Comparison of ENCODE assay signal across 12 mouse cellular contexts in the genomic region with DNA sequence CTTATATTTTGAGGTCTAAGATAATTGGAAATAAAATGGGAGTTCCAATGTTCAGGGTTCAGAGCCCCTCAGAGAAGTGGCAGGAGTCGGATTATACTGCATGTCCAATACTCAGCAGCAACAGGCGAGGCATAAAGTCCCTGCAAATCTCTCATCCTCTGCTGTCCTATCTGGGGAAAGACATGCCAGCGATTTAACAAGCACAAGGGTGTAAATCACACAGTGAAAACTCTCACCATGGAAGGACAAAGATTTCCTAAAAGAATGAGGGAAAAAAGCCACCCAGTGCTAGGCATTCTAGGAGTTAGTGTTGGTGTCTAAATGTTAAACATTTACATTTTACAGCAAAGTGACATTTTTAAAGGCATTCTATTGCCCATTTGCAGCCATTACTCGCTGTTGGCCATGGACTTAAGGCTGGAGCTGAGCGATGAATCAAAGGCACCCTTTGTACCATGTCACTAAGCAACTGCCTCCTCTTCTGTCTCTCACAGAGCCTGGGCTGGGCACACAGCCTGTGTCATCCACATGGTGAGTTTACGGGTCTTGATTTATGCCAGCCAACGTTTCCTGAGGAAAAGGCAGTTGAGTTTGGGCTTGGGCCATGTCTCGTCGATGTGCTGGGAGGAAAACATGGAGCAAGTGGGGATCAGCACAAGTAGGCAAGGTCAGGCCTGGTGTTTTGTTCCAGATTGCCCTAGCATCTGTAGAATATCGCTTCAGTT.
DNase-seq lines count a peak whose midpoint lies in the region; ATAC-seq and TF ChIP-seq lines count a peak whose summit lies in the region.
"Had no signal": no experiment of that assay in that cellular context is flagged by ENCODE, and none has a peak within 500 bp of the region (broad histone marks: within the 10 kb centered on the region; RNA-seq: fewer than 3 reads in every experiment).

No protein-coding gene starts in this region.

- H3K27ac ChIP-seq in neural tube, embryonic 11.5 days (ENCODE audit: low read depth, low read length): no peak overlapping the region
- H3K27ac ChIP-seq in intestine, embryonic 15.5 days: no peak overlapping the region
- no peak overlapping the region for H3K27ac ChIP-seq in thymus, adult 2 months (ENCODE audit: control insufficient read depth, insufficient read depth, low read length)
- no peak overlapping the region for H3K27ac ChIP-seq in liver, embryonic 12.5 days

- H3K9me3 ChIP-seq in neural tube, embryonic 11.5 days (ENCODE audit: control insufficient read depth, low read length): no peaks in the 10 kb centered on the region
- H3K9me3 ChIP-seq in intestine, embryonic 15.5 days: no peaks in the 10 kb centered on the region
- no peaks in the 10 kb centered on the region for H3K9me3 ChIP-seq in liver, embryonic 12.5 days (replicated peaks)

- no peak overlapping the region for H3K9ac ChIP-seq in neural tube, embryonic 11.5 days (ENCODE audit: low read length)
- no peak overlapping the region for H3K9ac ChIP-seq in intestine, embryonic 15.5 days
- H3K9ac ChIP-seq in liver, embryonic 12.5 days: no peak overlapping the region

- no peak for TF ChIP-seq POLR2A in thymus, adult 2 months (IDR thresholded peaks at IDR 0.05; ENCODE audit: control insufficient read depth, extremely low read depth, insufficient read depth, low read length, poor library complexity)

- ATAC-seq in neural tube, embryonic 11.5 days (ENCODE audit: insufficient read depth, low FRiP score, low TSS enrichment): peak; percentile 88; the same call in 1 of the 2 replicates
- no peak for ATAC-seq in intestine, embryonic 15.5 days
- ATAC-seq in liver, embryonic 12.5 days: no peak
- ATAC-seq: lung, postnatal 0 days had no signal

- intact Hi-C loops in left cerebral cortex, postnatal 14 days (cut with DNase I): no loop called here

- DNase-seq in adrenal gland, postnatal 14 days: peak; percentile 3
- DNase-seq in adrenal gland, adult (ENCODE audit: inconsistent age in 2 of 2, low spot score in 1 of 2): no peak
- peak; percentile 11 for DNase-seq in neural tube, embryonic 11.5 days (ENCODE audit: low spot score)
- DNase-seq in neural tube, embryonic 10.5 days (ENCODE audit: extremely low spot score, low spot score): no peak
- peak; percentile 16 to 38 for DNase-seq in left cerebral cortex, postnatal 14 days (ENCODE audit: low spot score in 2 of 2)
- no peak for DNase-seq in thymus, adult 2 months
- DNase-seq: adrenal gland, adult 8-10 months; heart, postnatal 36 days had no signal

- no peak overlapping the region for H3K4me3 ChIP-seq in neural tube, embryonic 11.5 days (ENCODE audit: low read depth, low read length)
- no peak overlapping the region for H3K4me3 ChIP-seq in intestine, embryonic 15.5 days (replicated peaks)
- no peak overlapping the region for H3K4me3 ChIP-seq in thymus, adult 2 months (ENCODE audit: control insufficient read depth, insufficient read depth, low read length)
- no peak overlapping the region for H3K4me3 ChIP-seq in liver, embryonic 12.5 days

- no peaks in the 10 kb centered on the region for H3K36me3 ChIP-seq in neural tube, embryonic 11.5 days (ENCODE audit: control insufficient read depth, insufficient read depth, low read length)
- no peaks in the 10 kb centered on the region for H3K36me3 ChIP-seq in intestine, embryonic 15.5 days
- H3K36me3 ChIP-seq in thymus, adult 2 months (ENCODE audit: control insufficient read depth, insufficient read depth, low read length): no peaks in the 10 kb centered on the region
- H3K36me3 ChIP-seq in liver, embryonic 12.5 days: no peaks in the 10 kb centered on the region
- H3K36me3 ChIP-seq: G1E had no signal

- no peak for TF ChIP-seq CTCF in thymus, adult 2 months (IDR thresholded peaks at IDR 0.05; ENCODE audit: borderline replicate concordance, control insufficient read depth, extremely low read depth, insufficient read depth, low read length, poor library complexity)

- WGBS in neural tube, embryonic 11.5 days: 62% methylated on average over 10 of the region's 10 CpGs
- 64% methylated on average over 10 of the region's 10 CpGs for WGBS in intestine, embryonic 15.5 days
- WGBS in thymus, adult 2 months: 82% methylated on average over 10 of the region's 10 CpGs
- WGBS in liver, embryonic 12.5 days (ENCODE audit: insufficient replicate concordance): 64% methylated on average over 10 of the region's 10 CpGs

- H3K27me3 ChIP-seq in neural tube, embryonic 11.5 days (ENCODE audit: control insufficient read depth, insufficient read depth, low read length): no peaks in the 10 kb centered on the region
- no peaks in the 10 kb centered on the region for H3K27me3 ChIP-seq in intestine, embryonic 15.5 days (replicated peaks)
- no peaks in the 10 kb centered on the region for H3K27me3 ChIP-seq in thymus, adult 2 months (ENCODE audit: control insufficient read depth, insufficient read depth, low read length)
- no peaks in the 10 kb centered on the region for H3K27me3 ChIP-seq in liver, embryonic 12.5 days (replicated peaks)

- H3K4me1 ChIP-seq in neural tube, embryonic 11.5 days (ENCODE audit: control insufficient read depth, insufficient read depth, low read length): no peaks in the 10 kb centered on the region
- H3K4me1 ChIP-seq in intestine, embryonic 15.5 days (replicated peaks): no peaks in the 10 kb centered on the region
- H3K4me1 ChIP-seq in thymus, adult 2 months (replicated peaks; ENCODE audit: control insufficient read depth, insufficient read depth, low read length): no peaks in the 10 kb centered on the region
- no peaks in the 10 kb centered on the region for H3K4me1 ChIP-seq in liver, embryonic 12.5 days

- H3K4me2 ChIP-seq in neural tube, embryonic 11.5 days (ENCODE audit: low read depth): no peak overlapping the region
- H3K4me2 ChIP-seq in intestine, embryonic 15.5 days (replicated peaks): no peak overlapping the region
- H3K4me2 ChIP-seq in liver, embryonic 12.5 days: no peak overlapping the region

Comparison
In these comparisons a context has a peak if more than half of its experiments do, and no peak if none do; other contexts are left out.
1. DNase-seq: peak in adrenal gland, postnatal 14 days (single experiment), neural tube, embryonic 11.5 days (single experiment) and left cerebral cortex, postnatal 14 days (2 of 2); none in adrenal gland, adult (0 of 2), neural tube, embryonic 10.5 days (single experiment) and thymus, adult 2 months (single experiment).